Mouse (Mus musculus): ENCODE measurements around the gene Gtf2f2.

DNA sequence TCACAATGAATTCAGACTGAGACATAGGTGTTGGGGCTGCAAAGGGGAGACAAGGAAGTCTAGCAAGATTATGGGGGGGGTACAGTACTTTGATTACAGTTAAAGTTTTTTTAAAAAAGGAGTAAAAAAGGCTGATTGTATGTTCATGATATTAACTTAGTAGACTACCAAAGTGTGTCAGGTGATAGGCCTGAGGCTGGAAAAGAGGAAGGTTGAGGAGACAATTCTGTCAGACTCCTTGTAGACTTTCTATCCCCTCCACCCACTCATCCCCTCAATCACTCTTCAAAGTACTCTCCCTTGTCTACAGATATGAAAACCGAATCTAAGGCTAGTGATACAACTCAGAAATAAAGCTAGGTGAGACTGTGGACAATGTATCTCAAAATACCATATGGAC, 2.5 kb downstream of the Gtf2f2 start:
- TF ChIP-seq FLI1 (IDR thresholded peaks at IDR 0.05; ENCODE audit: low read length), result no peak
- TF ChIP-seq GATA1 (IDR thresholded peaks at IDR 0.05; ENCODE audit: borderline replicate concordance, low read length), result no peak
